Mouse (Mus musculus) hindbrain, embryonic 10.5 days (tissue): ENCODE data around the gene Rnf39. TPM values are rescaled to one million over a fixed set of nuclear protein-coding genes. Genes with fewer than 3 reads are reported as not detected.
A peak's percentile ranks its signal among the peaks of the same experiment; 100 is the strongest.

Experiments
- DNase-seq: peaks from one replicate; pipeline ENCODE4 v3.0.0-alpha.2; 2017; ENCODE audit warnings: low spot score
- H3K27ac ChIP-seq: fragments of 300-500 bp; sonication (generic); 2 replicates; pipeline ENCODE4 v1.5.1; 2016; ENCODE audit warnings: mild to moderate bottlenecking, moderate library complexity
- H3K27me3 ChIP-seq: fragments of 300-500 bp; sonication (generic); 2 replicates; pipeline ENCODE4 v1.6.1; 2016; ENCODE audit warnings: mild to moderate bottlenecking; ENCODE audit not compliant: poor library complexity, insufficient read depth, severe bottlenecking
- H3K36me3 ChIP-seq: fragments of 300-500 bp; sonication (generic); 2 replicates; pipeline ENCODE4 v1.6.1; 2016; ENCODE audit warnings: mild to moderate bottlenecking, moderate library complexity
- H3K4me1 ChIP-seq: fragments of 300-500 bp; sonication (generic); replicated peaks from 2 replicates; pipeline ENCODE4 v1.6.1; 2016; ENCODE audit warnings: mild to moderate bottlenecking
- H3K4me3 ChIP-seq: fragments of 300-500 bp; sonication (generic); 2 replicates; pipeline ENCODE4 v1.5.1; 2016; ENCODE audit warnings: mild to moderate bottlenecking, moderate library complexity
- H3K9me3 ChIP-seq: fragments of 300-500 bp; sonication (generic); 2 replicates; pipeline ENCODE4 v1.6.1; 2016; ENCODE audit warnings: mild to moderate bottlenecking, moderate library complexity
- WGBS: fragments of 180-500 bp; shearing (Covaris S2); methylation state at CpG from one replicate; pipeline ENCODE4 v1.1.7; 2016; 5-methylcytosine and 5-hydroxymethylcytosine counted together
- polyA plus RNA-seq: library from polyadenylated mRNA; unstranded; fragments of >200 nt; fragmentation: Nextera tagmentation; extraction: Ambion mirVana; gene quantifications from 2 replicates; pipeline ENCODE4 v1.2.1, GENCODE M21; 2016

The Rnf39 gene
- polyA plus RNA-seq, 1 experiment from 2014 or later = 1.2 TPM

GRCm38 (mm10) chr17:36947051-36947819, 4.5 kb downstream of the Rnf39 start:
- Histone ChIP-seq H3K36me3 (peaks cover 18% of the 10 kb centered on the region), H3K4me1 (peaks cover 57% of the 10 kb centered on the region), H3K27me3 (peaks cover 49% of the 10 kb centered on the region), H3K9me3 (no peaks in the 10 kb centered on the region), H3K27ac (peak overlapping the region; percentile 89), H3K4me3 (peak overlapping the region; percentile 67)
- DNase-seq = peak; percentile 75
- under 1% methylated on average over 62 of the region's 62 CpGs for WGBS

GRCm38 (mm10) chr17:36948286-36948685, 5.6 kb downstream of the Rnf39 start:
- Histone ChIP-seq H3K4me3 (no peak overlapping the region), H3K27ac (no peak overlapping the region), H3K36me3 (peaks cover 20% of the 10 kb centered on the region), H3K4me1 (peaks cover 47% of the 10 kb centered on the region), H3K27me3 (peaks cover 39% of the 10 kb centered on the region), H3K9me3 (no peaks in the 10 kb centered on the region)
- no peak for DNase-seq
- WGBS = 76% methylated on average over 1 of the region's 1 CpGs

GRCm38 (mm10) chr17:36949265-36949664, 6.5 kb downstream of the Rnf39 start:
- H3K27me3 ChIP-seq = peaks cover 29% of the 10 kb centered on the region
- H3K27ac ChIP-seq = no peak overlapping the region
- H3K36me3 ChIP-seq = peaks cover 29% of the 10 kb centered on the region
- no peak for DNase-seq
- no peak overlapping the region for H3K4me3 ChIP-seq
- 91% methylated on average over 8 of the region's 8 CpGs for WGBS
- no peaks in the 10 kb centered on the region for H3K9me3 ChIP-seq
- H3K4me1 ChIP-seq = peaks cover 39% of the 10 kb centered on the region

- Histone ChIP-seq H3K9me3 (no peaks in the 10 kb centered on the region), H3K36me3 (peaks cover 38% of the 10 kb centered on the region), H3K4me3 (peak within 1 kb of the TSS; percentile 68), H3K27ac (peak within 1 kb of the TSS; percentile 90), H3K4me1 (peaks cover 33% of the 10 kb centered on the region), H3K27me3 (peaks cover 9% of the 10 kb centered on the region)
- peak; percentile 97 for DNase-seq
- WGBS = 3% methylated on average over 36 of the region's 36 CpGs
Measured at GRCm38 (mm10) chr17:36950981-36951947, 8.5 kb downstream of the Rnf39 start, which contains the start of gene Ppp1r11. Gene Ppp1r11, minus strand, starts transcription at chr17:36951741.

GRCm38 (mm10) chr17:36952631-36953030, 9.9 kb downstream of the Rnf39 start:
- DNase-seq = no peak
- Histone ChIP-seq H3K9me3 (no peaks in the 10 kb centered on the region), H3K27me3 (peaks cover 5% of the 10 kb centered on the region; the same call in 1 of the 2 replicates), H3K36me3 (peaks cover 43% of the 10 kb centered on the region), H3K4me3 (no peak overlapping the region), H3K27ac (no peak overlapping the region), H3K4me1 (peaks cover 23% of the 10 kb centered on the region)
- 90% methylated on average over 2 of the region's 2 CpGs for WGBS

GRCm38 (mm10) chr17:36953062-36953461, 10.3 kb downstream of the Rnf39 start:
- 85% methylated on average over 1 of the region's 1 CpGs for WGBS
- Histone ChIP-seq H3K27ac (no peak overlapping the region), H3K36me3 (peaks cover 43% of the 10 kb centered on the region), H3K9me3 (no peaks in the 10 kb centered on the region), H3K27me3 (peaks cover 4% of the 10 kb centered on the region; the same call in 1 of the 2 replicates), H3K4me1 (peaks cover 23% of the 10 kb centered on the region), H3K4me3 (no peak overlapping the region)
- no peak for DNase-seq

- Histone ChIP-seq H3K27ac (peak within 1 kb of the TSS; percentile 92), H3K27me3 (no peaks in the 10 kb centered on the region), H3K36me3 (peaks cover 25% of the 10 kb centered on the region), H3K4me1 (peaks cover 19% of the 10 kb centered on the region), H3K9me3 (no peaks in the 10 kb centered on the region), H3K4me3 (peak within 1 kb of the TSS; percentile 89)
- DNase-seq = peak; percentile 96
- under 1% methylated on average over 46 of the region's 46 CpGs for WGBS
Measured at GRCm38 (mm10) chr17:36957999-36958743, 15.5 kb downstream of the Rnf39 start, which contains the start of the genes Znrd1 and Znrd1as. Gene Znrd1, minus strand, starts transcription at chr17:36958559. Gene Znrd1as, plus strand, starts transcription at chr17:36958592.

- WGBS = 10% methylated on average over 12 of the region's 12 CpGs
- peaks cover 18% of the 10 kb centered on the region for H3K36me3 ChIP-seq
Measured at GRCm38 (mm10) chr17:36958884-36959283, 16.2 kb downstream of the Rnf39 start.

GRCm38 (mm10) chr17:36961125-36961524, 18.4 kb downstream of the Rnf39 start:
- no peak overlapping the region for H3K4me3 ChIP-seq
- peaks cover 19% of the 10 kb centered on the region for H3K4me1 ChIP-seq
- H3K36me3 ChIP-seq = peaks cover 7% of the 10 kb centered on the region
- no peak for DNase-seq
- H3K27ac ChIP-seq = no peak overlapping the region
- no peaks in the 10 kb centered on the region for H3K27me3 ChIP-seq
- H3K9me3 ChIP-seq = no peaks in the 10 kb centered on the region
- 75% methylated on average over 1 of the region's 1 CpGs for WGBS

More at GRCm38 (mm10) chr17:36958884-36959283, 16.2 kb downstream of the Rnf39 start:
- H3K4me3 ChIP-seq = peak overlapping the region; percentile 89
- H3K9me3 ChIP-seq = no peaks in the 10 kb centered on the region
- peak overlapping the region; percentile 92 for H3K27ac ChIP-seq
- DNase-seq = no peak
- no peaks in the 10 kb centered on the region for H3K27me3 ChIP-seq
- H3K4me1 ChIP-seq = peaks cover 19% of the 10 kb centered on the region

- no peak overlapping the region for H3K4me3 ChIP-seq
- no peaks in the 10 kb centered on the region for H3K27me3 ChIP-seq
- H3K9me3 ChIP-seq = no peaks in the 10 kb centered on the region
- H3K36me3 ChIP-seq = no peaks in the 10 kb centered on the region
- no peak overlapping the region for H3K27ac ChIP-seq
- no peaks in the 10 kb centered on the region for H3K4me1 ChIP-seq
- DNase-seq = no peak
- 79% methylated on average over 1 of the region's 1 CpGs for WGBS
Measured at GRCm38 (mm10) chr17:36966875-36967274, 24.2 kb downstream of the Rnf39 start.

- Histone ChIP-seq H3K27ac (no peak overlapping the region), H3K4me1 (no peaks in the 10 kb centered on the region), H3K9me3 (no peaks in the 10 kb centered on the region), H3K36me3 (no peaks in the 10 kb centered on the region), H3K4me3 (no peak overlapping the region), H3K27me3 (no peaks in the 10 kb centered on the region)
- WGBS = 82% methylated on average over 14 of the region's 14 CpGs
- no peak for DNase-seq
Measured at GRCm38 (mm10) chr17:36970316-36970890, 27.7 kb downstream of the Rnf39 start.
